Mouse (Mus musculus) heart, embryonic 13.5 days (tissue): ENCODE measurements around the gene 2310039H08Rik. TPM values are rescaled to one million over a fixed set of nuclear protein-coding genes. Genes with fewer than 3 reads are reported as not detected.

Experiments used
- ATAC-seq: fragments of 200-750 bp; cut with Nextera tagmentation; 2 replicates; pipeline ENCODE4 v1.8.0; 2017; ENCODE audit warnings: moderate TSS enrichment; ENCODE audit not compliant: insufficient number of reproducible peaks, low FRiP score, low TSS enrichment; ENCODE audit errors: extremely low read depth
- H3K27ac ChIP-seq: fragments of 300-500 bp; sonication (generic); replicated peaks from 2 replicates; pipeline ENCODE4 v1.5.1; 2015; ENCODE audit warnings: moderate library complexity, mild to moderate bottlenecking, inconsistent platforms
- H3K27me3 ChIP-seq: fragments of 300-500 bp; sonication (generic); replicated peaks from 2 replicates; pipeline ENCODE4 v1.6.1; 2015; ENCODE audit warnings: mild to moderate bottlenecking, inconsistent platforms
- H3K36me3 ChIP-seq: fragments of 300-500 bp; sonication (generic); 2 replicates; pipeline ENCODE4 v1.6.1; 2015; ENCODE audit warnings: mild to moderate bottlenecking, inconsistent platforms
- H3K4me1 ChIP-seq: fragments of 300-500 bp; sonication (generic); 2 replicates; pipeline ENCODE4 v1.6.1; 2015; ENCODE audit warnings: inconsistent platforms
- H3K4me2 ChIP-seq: fragments of 300-500 bp; sonication (generic); 2 replicates; pipeline ENCODE4 v1.6.1; 2015; ENCODE audit warnings: inconsistent platforms, mild to moderate bottlenecking, moderate library complexity
- H3K4me3 ChIP-seq: fragments of 300-500 bp; sonication (generic); 2 replicates; pipeline ENCODE4 v1.5.1; 2015; ENCODE audit warnings: moderate library complexity, mild to moderate bottlenecking, inconsistent platforms
- H3K9ac ChIP-seq: fragments of 300-500 bp; sonication (generic); 2 replicates; pipeline ENCODE4 v1.6.1; 2015; ENCODE audit warnings: inconsistent platforms, mild to moderate bottlenecking, moderate library complexity
- H3K9me3 ChIP-seq: fragments of 300-500 bp; sonication (generic); 2 replicates; pipeline ENCODE4 v1.6.1; 2016; ENCODE audit warnings: inconsistent platforms
- WGBS: fragments of 180-500 bp; shearing (Covaris S2); methylation state at CpG from one replicate; pipeline ENCODE4 v1.1.7; 2015; ENCODE audit warnings: mixed read lengths; 5-methylcytosine and 5-hydroxymethylcytosine counted together
- polyA plus RNA-seq: library from polyadenylated mRNA; unstranded; fragments of >200 nt; fragmentation: Nextera tagmentation; extraction: Ambion mirVana; gene quantifications from 2 replicates; pipeline ENCODE4 v1.2.1, GENCODE M21; 2015

2310039H08Rik gene
- polyA plus RNA-seq, 1 experiment from 2014 or later: 48.8 TPM

DNA sequence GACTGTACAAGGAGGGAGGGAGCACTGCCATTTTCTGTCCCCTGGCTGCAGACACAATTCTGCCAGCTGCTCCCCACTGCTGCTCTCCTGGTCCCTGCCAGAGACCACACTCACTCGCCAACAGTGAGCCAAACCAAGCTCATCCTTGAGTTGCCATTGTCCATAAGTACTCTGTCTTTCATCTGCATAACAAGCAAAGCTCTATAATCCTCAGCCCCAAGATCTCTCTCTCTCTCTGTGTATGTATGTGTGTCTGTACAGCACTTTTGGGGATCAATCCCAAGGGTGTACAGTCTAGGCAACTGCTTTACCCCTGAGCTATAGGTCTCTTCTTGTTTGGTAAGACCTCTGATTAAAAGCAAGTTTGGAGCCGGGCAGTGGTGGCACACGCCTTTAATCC lies 38.2 kb downstream of the 2310039H08Rik start:
- Histone ChIP-seq H3K4me3 (no peak overlapping the region), H3K36me3 (peaks cover 90% of the 10 kb centered on the region), H3K9ac (no peak overlapping the region), H3K27ac (no peak overlapping the region), H3K9me3 (no peaks in the 10 kb centered on the region), H3K27me3 (no peaks in the 10 kb centered on the region), H3K4me2 (no peak overlapping the region), H3K4me1 (peaks cover 8% of the 10 kb centered on the region; the same call in 1 of the 2 replicates)
- ATAC-seq: no peak
- 85% methylated on average over 3 of the region's 3 CpGs for WGBS

DNA sequence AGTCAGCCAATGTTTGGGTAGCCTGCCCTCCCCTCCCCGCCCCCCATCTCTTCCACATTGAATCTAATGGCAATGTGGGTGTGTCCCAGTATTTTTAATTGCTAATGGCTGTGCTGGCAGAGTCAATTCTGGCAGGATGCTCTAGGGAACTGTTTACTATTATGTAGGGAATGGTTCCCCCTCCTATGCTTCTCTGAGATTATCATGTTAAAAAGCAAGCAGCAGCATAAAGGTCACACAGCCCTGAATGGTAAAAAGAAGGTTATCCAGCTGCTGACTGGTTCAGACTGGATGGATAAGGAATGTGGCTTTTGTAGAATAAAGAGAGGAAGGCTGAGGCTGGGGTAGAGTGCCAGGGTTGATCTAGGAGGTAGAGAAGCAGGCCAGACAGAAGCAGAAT lies 40.0 kb downstream of the 2310039H08Rik start:
- no peak overlapping the region for H3K27ac ChIP-seq
- no peaks in the 10 kb centered on the region for H3K27me3 ChIP-seq
- H3K36me3 ChIP-seq: peaks cover 84% of the 10 kb centered on the region
- ATAC-seq: no peak
- H3K4me2 ChIP-seq: no peak overlapping the region
- H3K9me3 ChIP-seq: no peaks in the 10 kb centered on the region
- 94% methylated on average over 1 of the region's 1 CpGs for WGBS
- H3K4me3 ChIP-seq: no peak overlapping the region
- peaks cover 8% of the 10 kb centered on the region; the same call in 1 of the 2 replicates for H3K4me1 ChIP-seq
- no peak overlapping the region for H3K9ac ChIP-seq

DNA sequence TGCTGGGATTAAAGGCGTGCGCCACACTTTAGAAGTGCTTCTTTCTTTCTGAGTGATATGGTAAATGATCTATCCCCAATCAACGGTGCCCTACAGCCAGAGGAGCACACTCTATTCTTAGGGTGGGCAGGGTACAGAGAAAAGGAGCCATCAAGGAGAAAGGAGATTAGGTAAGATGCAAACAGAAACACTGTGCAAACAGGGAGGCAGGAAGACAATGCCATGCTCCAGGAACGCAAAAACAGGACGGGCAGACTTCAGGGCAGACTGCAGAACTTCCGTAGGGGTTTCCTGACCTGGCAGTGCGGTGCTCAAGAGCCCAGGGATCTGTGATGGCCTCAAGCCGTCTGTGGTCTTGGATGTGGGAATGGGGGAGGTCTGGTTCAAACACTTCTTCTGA lies 41.2 kb downstream of the 2310039H08Rik start:
- H3K27ac ChIP-seq: no peak overlapping the region
- H3K27me3 ChIP-seq: no peaks in the 10 kb centered on the region
- H3K9me3 ChIP-seq: no peaks in the 10 kb centered on the region
- H3K36me3 ChIP-seq: peaks cover 85% of the 10 kb centered on the region
- WGBS: 78% methylated on average over 8 of the region's 8 CpGs
- H3K9ac ChIP-seq: no peak overlapping the region
- H3K4me1 ChIP-seq: peaks cover 8% of the 10 kb centered on the region; the same call in 1 of the 2 replicates
- no peak overlapping the region for H3K4me3 ChIP-seq
- no peak overlapping the region for H3K4me2 ChIP-seq
- no peak for ATAC-seq

DNA sequence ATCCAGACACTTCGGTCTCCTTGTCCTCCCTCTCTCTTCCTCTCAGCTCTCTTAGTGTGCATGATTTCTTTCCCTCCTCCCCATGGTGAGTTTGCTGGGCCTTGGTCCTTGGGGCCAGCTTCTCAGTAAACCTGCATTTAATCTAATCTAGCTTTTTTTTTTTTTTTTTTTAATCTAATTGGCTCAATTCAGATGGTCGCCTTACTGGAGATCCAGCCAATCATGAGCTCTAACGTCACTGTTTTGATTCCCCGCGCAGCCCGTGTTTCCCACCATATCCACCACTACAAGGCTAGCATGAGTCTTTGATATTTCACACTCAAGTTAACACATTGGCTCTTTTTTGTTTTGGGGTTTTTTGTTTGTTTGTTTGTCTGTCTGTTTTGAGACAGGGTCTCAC lies 42.1 kb downstream of the 2310039H08Rik start:
- Histone ChIP-seq H3K9ac (no peak overlapping the region), H3K4me1 (peaks cover 4% of the 10 kb centered on the region; the same call in 1 of the 2 replicates), H3K27me3 (no peaks in the 10 kb centered on the region), H3K36me3 (peaks cover 83% of the 10 kb centered on the region), H3K27ac (no peak overlapping the region), H3K9me3 (no peaks in the 10 kb centered on the region), H3K4me2 (no peak overlapping the region), H3K4me3 (no peak overlapping the region)
- ATAC-seq: no peak
- 88% methylated on average over 6 of the region's 6 CpGs for WGBS

DNA sequence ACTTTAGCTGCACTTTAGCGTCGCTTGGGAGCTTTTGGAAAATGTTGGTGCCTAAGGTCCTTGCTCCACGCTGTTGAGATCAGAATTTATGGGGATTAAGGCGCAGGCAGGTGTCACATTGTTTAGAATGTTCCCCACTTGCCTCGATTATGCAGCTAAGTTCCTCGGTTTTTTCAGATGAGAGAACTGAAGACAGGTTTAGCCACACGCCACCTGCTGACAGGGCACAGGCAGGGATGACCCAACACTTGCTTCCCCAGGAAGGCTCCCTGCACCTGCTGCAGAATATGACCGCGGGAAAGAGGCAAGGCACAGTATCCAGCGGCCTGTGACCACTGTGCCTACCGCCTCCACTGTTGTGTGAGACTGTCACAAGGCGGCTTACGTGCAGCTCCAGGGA lies 43.9 kb downstream of the 2310039H08Rik start:
- Histone ChIP-seq H3K4me3 (no peak overlapping the region), H3K36me3 (peaks cover 86% of the 10 kb centered on the region), H3K9ac (no peak overlapping the region), H3K4me2 (no peak overlapping the region), H3K27ac (no peak overlapping the region), H3K4me1 (peaks cover 3% of the 10 kb centered on the region; the same call in 1 of the 2 replicates), H3K27me3 (no peaks in the 10 kb centered on the region), H3K9me3 (no peaks in the 10 kb centered on the region)
- no peak for ATAC-seq
- 76% methylated on average over 13 of the region's 13 CpGs for WGBS

DNA sequence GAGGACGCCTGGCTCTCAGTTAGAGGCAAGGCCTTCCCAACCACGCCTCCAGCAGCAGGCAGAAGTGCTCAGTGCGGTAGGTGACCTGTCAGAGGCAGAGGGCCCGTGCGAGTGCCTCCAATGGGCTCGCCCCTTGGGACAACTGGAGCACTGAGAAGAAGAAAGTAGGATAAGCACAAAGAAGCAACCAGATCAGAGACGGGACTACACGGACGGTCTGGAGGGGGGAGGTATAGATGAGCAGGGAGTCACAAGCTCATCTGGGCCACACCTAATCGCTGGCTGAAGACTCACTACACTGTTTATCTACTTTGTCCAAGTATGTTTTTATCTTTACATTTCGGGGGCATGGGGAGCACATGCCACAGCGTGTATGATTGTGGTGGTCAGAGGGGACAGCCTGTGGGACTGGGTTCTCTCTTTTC lies 45.3 kb downstream of the 2310039H08Rik start:
- Histone ChIP-seq H3K4me3 (no peak overlapping the region), H3K4me2 (peak overlapping the region; percentile 9; the same call in 1 of the 2 replicates), H3K9ac (no peak overlapping the region), H3K36me3 (peaks cover 85% of the 10 kb centered on the region), H3K27me3 (no peaks in the 10 kb centered on the region), H3K4me1 (peaks cover 3% of the 10 kb centered on the region; the same call in 1 of the 2 replicates), H3K9me3 (no peaks in the 10 kb centered on the region), H3K27ac (no peak overlapping the region)
- 80% methylated on average over 12 of the region's 12 CpGs for WGBS
- no peak for ATAC-seq

DNA sequence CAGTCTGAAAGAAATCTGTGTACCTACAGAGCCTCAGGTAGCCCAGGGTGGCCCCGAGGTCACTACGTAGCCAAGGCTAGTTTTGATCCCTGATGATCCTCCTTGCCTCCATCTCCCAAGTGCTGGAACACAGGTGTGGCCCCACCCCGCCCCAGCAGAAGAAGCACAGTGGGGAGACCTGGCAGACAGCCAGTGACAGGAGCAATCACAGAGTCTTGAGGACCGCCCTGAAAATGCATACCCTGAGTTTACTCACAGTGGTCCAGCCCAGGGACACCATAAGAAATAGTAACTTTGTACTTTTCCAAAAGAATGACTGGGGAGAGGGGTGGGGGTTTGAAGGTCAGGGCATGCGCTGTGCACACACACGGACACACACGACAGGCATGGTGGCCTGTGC lies 48.2 kb downstream of the 2310039H08Rik start:
- Histone ChIP-seq H3K9me3 (no peaks in the 10 kb centered on the region), H3K4me2 (no peak overlapping the region), H3K4me1 (peaks cover 3% of the 10 kb centered on the region; the same call in 1 of the 2 replicates), H3K27ac (no peak overlapping the region), H3K36me3 (peaks cover 89% of the 10 kb centered on the region), H3K4me3 (no peak overlapping the region), H3K9ac (no peak overlapping the region), H3K27me3 (no peaks in the 10 kb centered on the region)
- WGBS: 88% methylated on average over 7 of the region's 7 CpGs
- no peak for ATAC-seq

Other genes with a start within 250 kb of the 2310039H08Rik start
- 4.5 and 5.0 TPM in 2 replicates for gene Cul9, start 226.2 kb upstream of the 2310039H08Rik start, polyA plus RNA-seq
- 11.6 and 13.1 TPM in 2 replicates for gene Srf, start 216.5 kb upstream of the 2310039H08Rik start, polyA plus RNA-seq
- gene Ptk7, start 143.1 kb upstream of the 2310039H08Rik start, polyA plus RNA-seq: 49.3 and 52.6 TPM in 2 replicates
- 18.6 and 20.5 TPM in 2 replicates for gene Klc4, start 126.6 kb upstream of the 2310039H08Rik start, polyA plus RNA-seq
- gene Mrpl2, start 126.4 kb upstream of the 2310039H08Rik start, polyA plus RNA-seq: 98.0 and 111 TPM in 2 replicates
- gene Cul7, start 122.3 kb upstream of the 2310039H08Rik start, polyA plus RNA-seq: 41.1 and 41.4 TPM in 2 replicates
- gene Rrp36, start 98.3 kb upstream of the 2310039H08Rik start, polyA plus RNA-seq: 37.6 and 40.3 TPM in 2 replicates
- gene Mea1, start 93.8 kb upstream of the 2310039H08Rik start, polyA plus RNA-seq: 122 and 142 TPM in 2 replicates
- 136 and 148 TPM in 2 replicates for gene Klhdc3, start 91.7 kb upstream of the 2310039H08Rik start, polyA plus RNA-seq
- 54.9 and 57.7 TPM in 2 replicates for gene Ppp2r5d, start 67.5 kb upstream of the 2310039H08Rik start, polyA plus RNA-seq
- gene Pex6, start 61.2 kb upstream of the 2310039H08Rik start, polyA plus RNA-seq: 11.6 and 12.2 TPM in 2 replicates
- 1.5 and 2.0 TPM in 2 replicates for gene Gnmt, start 43.5 kb upstream of the 2310039H08Rik start, polyA plus RNA-seq
- gene Cnpy3, start 20.4 kb upstream of the 2310039H08Rik start, polyA plus RNA-seq: 47.7 and 52.8 TPM in 2 replicates
- gene Ptcra, start 8.9 kb upstream of the 2310039H08Rik start, polyA plus RNA-seq: 0.23 and 0.44 TPM in 2 replicates
- gene Rpl7l1, start 10.0 kb downstream of the 2310039H08Rik start, polyA plus RNA-seq: 85.1 and 101 TPM in 2 replicates
- gene Bicral, start 85.8 kb downstream of the 2310039H08Rik start, polyA plus RNA-seq: 3.0 and 3.4 TPM in 2 replicates
- gene Tbcc, start 118.0 kb downstream of the 2310039H08Rik start, polyA plus RNA-seq: 39.3 and 39.8 TPM in 2 replicates
- not detected in 2 replicates for gene Prph2, start 137.8 kb downstream of the 2310039H08Rik start, polyA plus RNA-seq
- gene Ubr2, start 237.9 kb downstream of the 2310039H08Rik start, polyA plus RNA-seq: 12.2 and 13.9 TPM in 2 replicates